Mouse (Mus musculus) intestine, embryonic 15.5 days (tissue): ENCODE measurements at regions not wholly inside any gene's neighbourhood (a gene's known extent, or its start where the extent isn't known, plus 50 kb on each side); places are given as distances from the start of the nearest gene placed in this dataset.

Experiments
- ATAC-seq: fragments of 200-750 bp; cut with Nextera tagmentation; 2 replicates; pipeline ENCODE4 v1.8.0; 2017; ENCODE audit warnings: moderate TSS enrichment, moderate library complexity
- H3K27ac ChIP-seq: fragments of 300-500 bp; sonication (generic); 2 replicates; pipeline ENCODE4 v1.5.1; 2015; ENCODE audit warnings: mild to moderate bottlenecking, inconsistent platforms
- H3K27me3 ChIP-seq: fragments of 300-500 bp; sonication (generic); replicated peaks from 2 replicates; pipeline ENCODE4 v1.6.1; 2015; ENCODE audit warnings: inconsistent platforms
- H3K36me3 ChIP-seq: fragments of 300-500 bp; sonication (generic); 2 replicates; pipeline ENCODE4 v1.6.1; 2015; ENCODE audit warnings: inconsistent platforms
- H3K4me1 ChIP-seq: fragments of 300-500 bp; sonication (generic); replicated peaks from 2 replicates; pipeline ENCODE4 v1.6.1; 2015; ENCODE audit warnings: inconsistent platforms
- H3K4me2 ChIP-seq: fragments of 300-500 bp; sonication (generic); replicated peaks from 2 replicates; pipeline ENCODE4 v1.6.1; 2015; ENCODE audit warnings: mild to moderate bottlenecking, inconsistent platforms
- H3K4me3 ChIP-seq: fragments of 300-500 bp; sonication (generic); replicated peaks from 2 replicates; pipeline ENCODE4 v1.5.1; 2015; ENCODE audit warnings: inconsistent platforms
- H3K9ac ChIP-seq: fragments of 300-500 bp; sonication (generic); 2 replicates; pipeline ENCODE4 v1.6.1; 2015; ENCODE audit warnings: inconsistent platforms
- H3K9me3 ChIP-seq: fragments of 300-500 bp; sonication (generic); 2 replicates; pipeline ENCODE4 v1.6.1; 2016; ENCODE audit warnings: inconsistent platforms
- WGBS: fragments of 180-500 bp; shearing (Covaris S2); methylation state at CpG from one replicate; pipeline ENCODE4 v1.1.7; 2015; 5-methylcytosine and 5-hydroxymethylcytosine counted together

DNA sequence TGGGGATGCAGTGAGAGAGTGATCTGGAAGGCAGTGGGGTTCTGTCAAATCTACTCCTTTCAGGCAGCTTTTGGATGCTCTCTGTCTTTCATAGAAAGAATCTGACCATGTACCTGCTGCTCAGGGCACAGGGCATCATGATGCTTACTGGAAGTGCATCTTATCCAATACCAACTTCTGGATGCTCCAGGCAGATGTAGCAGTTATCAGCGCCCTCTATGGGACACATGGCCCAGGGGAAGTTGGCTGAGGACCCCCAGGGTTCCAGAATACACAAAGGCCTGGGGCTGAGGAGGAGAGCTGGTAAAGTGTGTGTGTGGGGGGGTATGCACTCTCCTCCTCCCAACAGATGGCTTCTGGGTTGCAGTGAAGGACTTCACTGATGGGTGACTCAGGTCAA lies 162.1 kb upstream of the Zc3h12a start:
- Histone ChIP-seq H3K4me3 (no peak overlapping the region), H3K9ac (no peak overlapping the region), H3K4me1 (no peaks in the 10 kb centered on the region), H3K9me3 (no peaks in the 10 kb centered on the region), H3K27me3 (no peaks in the 10 kb centered on the region), H3K36me3 (no peaks in the 10 kb centered on the region), H3K27ac (no peak overlapping the region), H3K4me2 (no peak overlapping the region)
- WGBS, result 12% methylated on average over 1 of the region's 1 CpGs
- no peak for ATAC-seq

DNA sequence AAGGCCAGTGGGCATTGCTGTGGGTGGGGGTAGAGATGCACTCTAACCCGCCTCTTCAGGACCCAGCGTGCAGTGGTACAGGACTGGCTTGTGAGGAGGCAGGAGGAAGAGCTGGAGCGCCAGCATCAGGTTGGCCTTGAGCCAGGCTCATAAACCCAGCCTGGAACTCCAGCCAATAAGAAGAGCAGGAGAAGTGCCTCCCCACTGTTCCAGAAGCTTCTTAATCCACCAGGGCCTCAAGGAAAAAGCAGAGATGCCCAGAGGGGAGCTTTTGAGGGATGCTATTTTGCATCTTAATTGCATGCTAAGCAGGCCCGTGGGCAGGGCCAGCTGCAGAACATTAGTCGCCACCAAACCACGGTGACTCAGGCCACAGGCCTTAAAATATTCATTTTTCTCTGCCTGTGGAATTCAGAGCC lies 161.4 kb upstream of the Zc3h12a start:
- WGBS, result 60% methylated on average over 6 of the region's 6 CpGs

DNA sequence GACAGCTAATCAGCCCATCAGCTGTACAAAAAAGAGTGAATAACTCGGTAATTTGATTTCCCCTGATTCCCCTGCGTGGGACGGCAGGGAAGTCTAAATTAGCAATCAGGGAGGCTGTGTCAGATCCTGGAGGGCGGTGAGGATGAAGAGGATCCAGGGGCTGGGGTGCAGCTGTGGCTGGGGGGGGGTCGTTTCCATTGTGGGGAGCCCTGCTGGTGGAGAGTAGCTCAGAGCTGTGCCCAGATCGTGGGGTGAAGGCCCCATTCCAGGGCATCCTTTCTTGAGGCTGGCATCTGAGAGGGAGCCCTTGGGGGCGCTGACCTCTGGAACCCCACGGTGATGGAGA lies 155.3 kb upstream of the Zc3h12a start:
- Histone ChIP-seq H3K9me3 (no peaks in the 10 kb centered on the region), H3K27ac (no peak overlapping the region), H3K4me1 (no peaks in the 10 kb centered on the region), H3K4me3 (no peak overlapping the region), H3K36me3 (no peaks in the 10 kb centered on the region), H3K4me2 (no peak overlapping the region), H3K9ac (no peak overlapping the region), H3K27me3 (no peaks in the 10 kb centered on the region; the same call in 1 of the 2 replicates)
- no peak for ATAC-seq
- WGBS, result 30% methylated on average over 8 of the region's 8 CpGs

More for the DNA sequence above, 161.4 kb upstream of the Zc3h12a start:
- Histone ChIP-seq H3K27ac (no peak overlapping the region), H3K36me3 (no peaks in the 10 kb centered on the region), H3K9me3 (no peaks in the 10 kb centered on the region), H3K4me2 (no peak overlapping the region), H3K9ac (no peak overlapping the region), H3K4me1 (no peaks in the 10 kb centered on the region), H3K27me3 (no peaks in the 10 kb centered on the region; the same call in 1 of the 2 replicates), H3K4me3 (no peak overlapping the region)
- no peak for ATAC-seq

DNA sequence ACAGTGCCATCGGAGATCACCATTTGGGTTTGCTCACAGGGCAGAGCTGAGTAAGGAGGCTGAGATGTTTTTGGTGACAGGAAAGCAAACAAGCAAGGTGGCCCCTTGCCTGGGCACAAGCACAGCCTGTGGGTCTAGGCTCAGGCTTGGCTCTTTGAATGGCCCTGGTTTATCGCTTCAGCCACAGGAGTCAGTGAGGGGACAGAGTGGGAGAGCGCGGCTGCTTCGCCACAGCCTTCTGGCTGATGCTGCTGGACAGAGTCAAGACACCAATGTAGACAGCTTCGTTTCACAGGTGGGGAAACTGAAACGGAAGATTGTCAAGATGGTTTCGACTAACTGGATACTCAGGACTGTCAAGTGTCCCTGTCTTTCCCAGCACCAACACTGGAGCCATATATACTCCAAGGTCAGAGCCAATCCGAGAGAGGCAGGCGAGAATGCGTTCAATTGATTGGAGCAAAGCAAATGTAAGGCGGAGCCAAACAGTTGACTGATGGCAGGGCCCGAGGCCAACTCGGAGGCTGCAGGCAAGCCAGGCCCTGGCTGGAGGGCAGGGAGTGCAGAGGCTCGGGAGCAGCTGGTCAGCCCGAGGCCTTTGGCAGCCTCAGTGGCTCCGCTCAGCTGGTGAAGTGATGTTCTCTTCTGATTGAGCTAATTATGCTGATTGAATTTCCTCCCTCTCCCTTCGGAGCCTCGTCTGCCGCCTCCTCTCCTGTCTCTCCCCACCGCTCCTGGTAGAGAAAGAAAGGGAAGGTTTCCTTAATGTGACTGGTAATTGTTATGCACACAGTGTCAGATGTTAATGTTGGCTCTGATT lies 154.7 kb upstream of the Zc3h12a start:
- Histone ChIP-seq H3K9me3 (no peaks in the 10 kb centered on the region), H3K27ac (no peak overlapping the region), H3K9ac (no peak overlapping the region), H3K4me1 (no peaks in the 10 kb centered on the region), H3K36me3 (no peaks in the 10 kb centered on the region), H3K4me2 (no peak overlapping the region), H3K27me3 (no peaks in the 10 kb centered on the region; the same call in none of the 2 replicates), H3K4me3 (no peak overlapping the region)
- peak; percentile 72 for ATAC-seq
- 12% methylated on average over 21 of the region's 21 CpGs for WGBS

DNA sequence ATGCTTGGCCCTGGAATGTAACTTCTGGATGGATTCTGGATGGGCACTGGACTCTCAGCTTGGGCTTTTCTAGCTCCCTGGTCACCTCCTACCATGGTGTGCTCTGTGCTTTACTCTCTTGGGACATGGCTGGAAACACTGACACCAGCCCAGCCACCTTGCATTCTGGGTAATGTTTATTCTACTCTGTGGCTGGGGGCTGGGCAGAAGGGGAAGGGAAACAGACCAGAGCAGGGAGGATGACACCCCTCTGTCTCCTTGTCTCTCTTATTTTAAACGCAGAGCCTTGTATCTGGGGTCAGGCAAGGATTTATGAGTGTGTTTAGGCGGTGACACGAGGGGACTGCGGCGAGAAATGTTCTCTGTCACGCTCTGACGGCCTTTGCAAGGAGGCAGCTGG lies 151.5 kb upstream of the Zc3h12a start:
- Histone ChIP-seq H3K36me3 (no peaks in the 10 kb centered on the region), H3K4me1 (no peaks in the 10 kb centered on the region), H3K4me2 (no peak overlapping the region), H3K9me3 (no peaks in the 10 kb centered on the region), H3K9ac (no peak overlapping the region), H3K27ac (no peak overlapping the region), H3K4me3 (no peak overlapping the region), H3K27me3 (peaks cover 21% of the 10 kb centered on the region)
- ATAC-seq, result no peak
- 26% methylated on average over 7 of the region's 7 CpGs for WGBS

DNA sequence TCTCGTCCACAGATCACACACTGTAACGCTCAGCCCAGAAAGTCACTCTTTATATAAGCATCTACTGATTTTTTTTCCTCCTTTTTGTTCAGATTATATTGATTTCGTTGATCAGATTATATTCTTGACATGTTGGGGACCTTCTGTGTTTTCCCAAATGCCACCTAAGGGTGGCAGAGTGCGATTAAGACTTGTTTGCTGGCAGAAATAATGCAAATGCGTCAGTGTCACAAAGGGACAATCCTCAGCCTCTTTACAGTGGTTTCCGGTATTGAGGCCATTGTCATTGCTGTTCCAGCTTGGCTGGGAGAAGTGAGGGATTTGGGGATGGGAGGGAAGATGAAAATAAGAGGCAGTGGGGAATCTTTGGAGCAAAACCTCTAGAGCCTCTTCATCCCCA lies 149.2 kb upstream of the Zc3h12a start:
- H3K36me3 ChIP-seq, result no peaks in the 10 kb centered on the region
- peaks cover 21% of the 10 kb centered on the region for H3K27me3 ChIP-seq
- no peak overlapping the region for H3K4me2 ChIP-seq
- H3K27ac ChIP-seq, result no peak overlapping the region
- ATAC-seq, result no peak
- H3K4me3 ChIP-seq, result no peak overlapping the region
- no peak overlapping the region for H3K9ac ChIP-seq
- H3K4me1 ChIP-seq, result no peaks in the 10 kb centered on the region
- WGBS, result 65% methylated on average over 6 of the region's 6 CpGs
- H3K9me3 ChIP-seq, result no peaks in the 10 kb centered on the region

DNA sequence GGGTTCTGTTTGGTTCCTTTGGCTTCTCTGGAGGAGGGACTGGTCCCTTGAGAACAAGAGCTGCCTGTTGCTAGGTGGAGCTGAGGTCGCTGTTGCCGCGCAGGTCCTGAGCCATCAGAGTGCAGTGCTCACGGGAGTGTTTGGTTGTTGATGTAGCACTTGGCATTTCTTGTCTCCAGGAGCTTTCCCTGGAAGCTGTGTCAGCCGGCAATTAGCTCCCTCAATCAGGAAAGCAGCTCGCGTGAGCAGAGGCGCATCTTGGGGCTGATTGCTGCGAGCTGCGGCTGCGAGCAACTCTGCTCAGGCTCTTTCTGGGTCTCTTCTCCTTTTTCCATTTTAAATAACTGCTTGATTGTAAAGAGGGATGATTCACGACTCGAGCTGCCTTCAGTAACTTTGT lies 147.6 kb upstream of the Zc3h12a start:
- no peaks in the 10 kb centered on the region for H3K9me3 ChIP-seq
- no peak overlapping the region for H3K27ac ChIP-seq

DNA sequence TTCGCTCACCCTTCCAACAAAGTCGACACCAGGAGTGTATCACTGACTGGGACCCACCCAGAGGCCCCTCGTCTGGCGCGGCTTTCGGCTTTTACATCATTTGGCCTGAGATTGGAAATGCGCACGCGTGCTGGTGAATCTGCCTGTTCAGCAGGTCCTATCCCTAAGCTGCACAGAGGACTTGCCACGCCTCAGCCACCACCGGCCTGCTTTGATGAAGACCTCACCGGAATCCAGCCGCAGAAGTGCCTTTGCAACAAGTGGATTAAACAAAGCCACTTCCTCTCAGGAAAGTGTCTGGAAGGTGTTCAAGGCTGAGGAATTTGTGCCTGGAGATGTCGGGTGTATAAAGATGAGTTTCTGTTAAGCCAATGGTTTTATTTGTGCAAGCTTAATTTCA lies 143.3 kb upstream of the Zc3h12a start:
- WGBS, result 71% methylated on average over 14 of the region's 14 CpGs
- Histone ChIP-seq H3K4me1 (no peaks in the 10 kb centered on the region), H3K27me3 (peaks cover 19% of the 10 kb centered on the region), H3K4me2 (no peak overlapping the region), H3K36me3 (no peaks in the 10 kb centered on the region), H3K9ac (no peak overlapping the region), H3K4me3 (no peak overlapping the region), H3K27ac (no peak overlapping the region), H3K9me3 (no peaks in the 10 kb centered on the region)
- ATAC-seq, result no peak

More for the DNA sequence above, 147.6 kb upstream of the Zc3h12a start:
- Histone ChIP-seq H3K4me2 (no peak overlapping the region), H3K4me1 (no peaks in the 10 kb centered on the region), H3K4me3 (no peak overlapping the region), H3K36me3 (no peaks in the 10 kb centered on the region), H3K27me3 (peaks cover 21% of the 10 kb centered on the region), H3K9ac (no peak overlapping the region)
- 3% methylated on average over 13 of the region's 13 CpGs for WGBS
- ATAC-seq, result no peak

DNA sequence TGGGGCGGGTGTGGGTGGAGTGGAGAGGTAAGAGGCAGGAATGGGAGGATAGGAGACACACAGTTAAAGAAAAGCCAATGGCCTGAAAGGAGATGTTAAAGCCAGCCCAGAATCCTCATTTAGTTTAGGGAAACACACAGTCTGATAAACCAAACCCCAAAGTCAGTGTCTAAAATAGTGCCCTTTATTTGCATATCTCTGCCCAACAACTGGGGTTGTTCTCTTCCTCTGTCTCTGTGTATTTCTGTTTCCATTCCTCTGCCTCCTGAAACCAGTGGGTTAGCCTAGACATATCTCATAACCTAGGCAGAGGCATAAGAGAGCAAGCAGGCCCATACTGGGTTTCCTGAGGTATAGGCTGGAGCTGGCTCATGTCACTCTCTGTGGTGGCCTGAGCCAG lies 138.6 kb upstream of the Zc3h12a start:
- H3K9me3 ChIP-seq, result no peaks in the 10 kb centered on the region
- WGBS, result 82% methylated on average over 1 of the region's 1 CpGs
- no peaks in the 10 kb centered on the region for H3K36me3 ChIP-seq
- H3K27ac ChIP-seq, result no peak overlapping the region
- H3K27me3 ChIP-seq, result peaks cover 3% of the 10 kb centered on the region; the same call in 1 of the 2 replicates
- H3K9ac ChIP-seq, result no peak overlapping the region
- no peak overlapping the region for H3K4me3 ChIP-seq
- no peak overlapping the region for H3K4me2 ChIP-seq
- no peaks in the 10 kb centered on the region for H3K4me1 ChIP-seq
- no peak for ATAC-seq

DNA sequence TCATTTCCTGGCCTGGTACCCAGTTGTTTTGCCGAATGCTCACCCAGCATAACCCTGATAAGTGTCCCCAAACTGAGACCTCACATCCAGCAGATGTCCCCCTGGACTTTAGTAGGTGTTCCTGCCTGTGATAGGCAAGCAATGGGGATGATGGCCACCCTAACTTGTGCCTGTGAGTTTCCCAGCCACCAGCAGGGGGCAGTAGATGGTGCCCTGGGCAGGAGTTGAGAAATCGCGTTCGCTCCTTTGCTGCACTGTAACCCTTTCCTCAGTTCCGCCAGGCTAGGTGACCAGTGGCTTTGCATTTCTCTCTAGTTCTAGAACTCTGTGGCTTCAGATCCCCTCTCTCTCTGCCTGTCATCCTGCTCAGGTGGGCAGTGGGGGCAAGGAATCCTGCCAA lies 137.9 kb upstream of the Zc3h12a start:
- Histone ChIP-seq H3K9ac (no peak overlapping the region), H3K4me3 (no peak overlapping the region), H3K27ac (no peak overlapping the region), H3K9me3 (no peaks in the 10 kb centered on the region), H3K36me3 (no peaks in the 10 kb centered on the region), H3K4me1 (no peaks in the 10 kb centered on the region), H3K4me2 (no peak overlapping the region), H3K27me3 (peaks cover 3% of the 10 kb centered on the region)
- no peak for ATAC-seq
- 14% methylated on average over 5 of the region's 5 CpGs for WGBS

DNA sequence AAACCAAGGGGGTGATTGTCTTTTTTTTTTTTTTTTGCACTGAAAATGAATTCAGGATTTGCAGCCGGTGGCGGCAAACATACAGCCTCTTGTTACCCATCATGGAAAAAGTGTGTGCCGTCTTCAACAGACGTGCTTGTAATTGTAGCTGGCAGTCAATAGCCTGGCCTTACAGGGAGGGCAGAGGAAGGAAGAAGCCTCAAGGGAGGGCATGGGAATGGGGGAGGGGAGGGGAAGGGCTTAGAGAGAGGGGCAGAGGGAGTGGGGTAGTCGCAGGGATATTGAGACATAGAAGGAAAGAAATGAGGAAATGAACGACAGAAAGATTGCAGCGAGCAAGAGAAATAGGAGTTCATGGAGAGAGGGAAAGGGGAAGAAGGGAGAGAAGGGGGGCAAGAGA lies 137.4 kb upstream of the Zc3h12a start:
- WGBS, result 42% methylated on average over 7 of the region's 7 CpGs
- Histone ChIP-seq H3K9ac (no peak overlapping the region), H3K36me3 (no peaks in the 10 kb centered on the region), H3K4me2 (no peak overlapping the region), H3K27me3 (peaks cover 3% of the 10 kb centered on the region), H3K4me1 (no peaks in the 10 kb centered on the region), H3K27ac (no peak overlapping the region), H3K4me3 (no peak overlapping the region), H3K9me3 (no peaks in the 10 kb centered on the region)
- no peak for ATAC-seq

DNA sequence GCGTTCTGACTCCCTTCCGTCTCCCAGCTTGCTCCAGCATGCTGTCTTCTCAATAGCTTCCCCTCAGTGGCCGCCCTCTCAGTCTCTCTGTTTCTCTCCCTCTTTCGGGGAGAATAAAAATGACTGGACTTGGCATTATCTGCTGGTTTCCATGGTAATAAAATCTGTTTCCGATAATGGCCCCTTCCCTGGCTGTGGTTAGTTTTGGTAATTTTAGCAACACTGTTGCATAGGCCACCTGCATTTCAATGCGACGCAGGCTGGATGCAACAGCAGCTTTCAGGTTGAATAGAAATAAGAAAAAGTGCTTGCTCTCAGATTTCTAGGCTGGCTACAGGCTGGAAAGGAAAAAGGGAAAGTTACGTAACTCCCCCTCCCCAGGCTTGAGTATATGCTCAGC lies 133.9 kb upstream of the Zc3h12a start:
- no peaks in the 10 kb centered on the region for H3K4me1 ChIP-seq
- no peak for ATAC-seq
- 63% methylated on average over 8 of the region's 8 CpGs for WGBS
- no peaks in the 10 kb centered on the region for H3K9me3 ChIP-seq
- no peak overlapping the region for H3K4me2 ChIP-seq
- H3K4me3 ChIP-seq, result no peak overlapping the region
- no peaks in the 10 kb centered on the region; the same call in none of the 2 replicates for H3K27me3 ChIP-seq
- no peak overlapping the region for H3K9ac ChIP-seq
- no peak overlapping the region for H3K27ac ChIP-seq
- H3K36me3 ChIP-seq, result no peaks in the 10 kb centered on the region

DNA sequence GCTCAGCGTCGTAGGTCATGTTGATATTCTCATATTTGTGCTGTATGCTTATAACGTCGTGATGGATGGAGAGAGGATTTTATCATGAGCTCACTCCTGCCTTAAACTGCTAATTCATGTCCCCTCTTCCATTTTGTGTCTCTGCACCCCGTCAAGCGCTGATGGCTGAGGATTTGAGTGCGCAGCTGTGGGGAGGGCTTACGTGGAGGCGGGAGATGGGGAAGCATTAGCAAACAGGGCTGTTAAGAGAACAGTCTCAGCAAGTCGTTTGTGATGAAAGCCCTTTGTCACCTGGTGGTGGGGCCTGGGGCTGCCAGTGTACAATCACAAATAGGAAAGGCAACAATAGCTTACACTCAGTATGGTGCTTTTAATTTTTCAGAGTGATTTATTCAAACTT lies 131.7 kb upstream of the Zc3h12a start:
- Histone ChIP-seq H3K4me3 (no peak overlapping the region), H3K27ac (no peak overlapping the region), H3K4me1 (no peaks in the 10 kb centered on the region), H3K27me3 (no peaks in the 10 kb centered on the region; the same call in 1 of the 2 replicates), H3K36me3 (no peaks in the 10 kb centered on the region), H3K9ac (no peak overlapping the region), H3K4me2 (no peak overlapping the region), H3K9me3 (no peaks in the 10 kb centered on the region)
- 34% methylated on average over 10 of the region's 10 CpGs for WGBS
- ATAC-seq, result no peak
